Mouse (Mus musculus): ENCODE measurements around the gene Ccdc169.

GRCm38 (mm10) chr3:55191668-55192067 lies 54.5 kb downstream of the Ccdc169 start:
- TF ChIP-seq TAL1 (IDR thresholded peaks at IDR 0.05; ENCODE audit: low read length) = no peak
- no peak for TF ChIP-seq GATA1 (IDR thresholded peaks at IDR 0.05; ENCODE audit: low read length)
